24 mouse cellular contexts compared by ENCODE assay signal in the genomic region with DNA sequence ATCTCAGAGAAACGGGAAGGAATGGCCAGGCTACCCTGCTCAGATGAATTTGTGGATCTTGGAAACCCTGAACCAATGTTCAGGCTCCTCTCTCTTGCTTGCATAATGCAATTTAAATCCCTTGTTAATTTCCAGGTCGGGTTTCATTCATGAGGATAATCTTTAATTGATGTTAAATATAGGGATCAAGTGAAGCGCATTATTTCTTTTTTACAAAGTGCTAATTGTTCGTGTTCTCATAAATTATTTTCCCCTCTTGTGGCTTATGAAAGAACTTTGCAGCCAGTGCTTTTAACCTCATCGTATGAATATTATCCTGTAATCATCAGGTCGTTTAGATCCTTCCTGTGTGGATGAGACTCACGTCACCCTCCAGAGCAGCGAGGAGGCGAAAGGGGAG. TPM values are rescaled to one million over a fixed set of nuclear protein-coding genes. Genes with fewer than 3 reads are reported as not detected.
"Had no signal": no experiment of that assay in that cellular context is flagged by ENCODE, and none has a peak within 500 bp of the region (broad histone marks: within the 10 kb centered on the region; RNA-seq: fewer than 3 reads in every experiment).

No protein-coding gene starts in this region.

- H3K9ac ChIP-seq: liver, postnatal 0 days; lung, embryonic 15.5 days; midbrain, embryonic 13.5 days; neural tube, embryonic 12.5 days; stomach, embryonic 15.5 days had no signal

- H3K4me3 ChIP-seq: lung, embryonic 15.5 days; megakaryocyte, embryonic 14.5 days; midbrain, embryonic 13.5 days; neural tube, embryonic 12.5 days; stomach, embryonic 15.5 days had no signal

- H3K27me3 ChIP-seq: stomach, embryonic 15.5 days had no signal

- H3K4me1 ChIP-seq: lung, embryonic 15.5 days; megakaryocyte, embryonic 14.5 days; midbrain, embryonic 13.5 days; neural tube, embryonic 12.5 days had no signal

- H3K4me2 ChIP-seq: lung, embryonic 15.5 days; midbrain, embryonic 11.5 days; midbrain, embryonic 13.5 days; neural tube, embryonic 12.5 days; stomach, embryonic 15.5 days had no signal

- H3K9me3 ChIP-seq: lung, embryonic 15.5 days; megakaryocyte, embryonic 14.5 days; midbrain, embryonic 13.5 days; neural tube, embryonic 12.5 days; stomach, embryonic 15.5 days had no signal

- H3K27ac ChIP-seq: lung, embryonic 15.5 days; macrophage; midbrain, embryonic 13.5 days; neural tube, embryonic 12.5 days; stomach, embryonic 15.5 days; stomach, postnatal 0 days had no signal

- ATAC-seq: liver, postnatal 0 days; lung, postnatal 0 days; midbrain, embryonic 13.5 days had no signal

- DNase-seq: liver, postnatal 0 days; lung, adult 2 months; lung, postnatal 14 days; lung, postnatal 36 days; right cerebral cortex, postnatal 14 days; thymus, adult 2 months; thymus, postnatal 25 days; thymus, postnatal 4 days had no signal

- H3K36me3 ChIP-seq: lung, embryonic 15.5 days; midbrain, embryonic 13.5 days; neural tube, embryonic 12.5 days; stomach, embryonic 15.5 days had no signal

RNA-seq across cellular contexts. Expression of gene 4930535I16Rik, which starts 44.9 kb away (rescaled TPM):
- total RNA-seq: megakaryocyte progenitor cell, adult 5-6 weeks; midbrain, postnatal 0 days; monocyte, adult 5-6 weeks; neutrophil, adult 5-6 weeks had no signal
- polyA plus RNA-seq: liver, postnatal 0 days; lung, adult 2 months; lung, embryonic 15.5 days; lung, postnatal 0 days; macrophage; midbrain, embryonic 11.5 days; midbrain, embryonic 13.5 days; midbrain, postnatal 0 days; neural tube, embryonic 12.5 days; neural tube, embryonic 14.5 days; spleen, adult 2 months; stomach, embryonic 15.5 days; stomach, postnatal 0 days; urinary bladder, adult 2 months had no signal
